Mouse (Mus musculus) forebrain, embryonic 14.5 days (tissue): ENCODE data around the gene Sorcs1. TPM values are rescaled to one million over a fixed set of nuclear protein-coding genes. Genes with fewer than 3 reads are reported as not detected.
A peak's percentile ranks its signal among the peaks of the same experiment; 100 is the strongest.

Experiments used
- ATAC-seq: fragments of 200-750 bp; cut with Nextera tagmentation; 2 replicates; pipeline ENCODE4 v1.8.0; 2017; ENCODE audit warnings: mild to moderate bottlenecking, moderate library complexity
- DNase-seq: peaks from one replicate; pipeline ENCODE4 v3.0.0-alpha.2; 2015; ENCODE audit warnings: low spot score
- H3K27ac ChIP-seq: fragments of 300-500 bp; sonication (generic); 2 replicates; pipeline ENCODE4 v1.5.1; 2014; ENCODE audit warnings: low read depth, mild to moderate bottlenecking, control low read depth, low read length, moderate library complexity
- H3K27me3 ChIP-seq: fragments of 300-500 bp; sonication (generic); replicated peaks from 2 replicates; pipeline ENCODE4 v1.6.1; 2014; ENCODE audit warnings: low read length, control low read depth, mixed read lengths; ENCODE audit not compliant: control insufficient read depth, insufficient read depth
- H3K36me3 ChIP-seq: fragments of 300-500 bp; sonication (generic); 2 replicates; pipeline ENCODE4 v1.6.1; 2014; ENCODE audit warnings: low read length, control low read depth; ENCODE audit not compliant: control insufficient read depth, insufficient read depth
- H3K4me1 ChIP-seq: fragments of 300-500 bp; sonication (generic); 2 replicates; pipeline ENCODE4 v1.6.1; 2014; ENCODE audit warnings: antibody characterized with exemption, low read length, control low read depth; ENCODE audit not compliant: control insufficient read depth, insufficient read depth
- H3K4me2 ChIP-seq: fragments of 300-500 bp; sonication (generic); 2 replicates; pipeline ENCODE4 v1.6.1; 2014; ENCODE audit warnings: mild to moderate bottlenecking, control low read depth, low read length
- H3K4me3 ChIP-seq: fragments of 300-500 bp; sonication (generic); 2 replicates; pipeline ENCODE4 v1.5.1; 2014; ENCODE audit warnings: low read depth, low read length, control low read depth
- H3K9ac ChIP-seq: fragments of 300-500 bp; sonication (generic); 2 replicates; pipeline ENCODE4 v1.6.1; 2014; ENCODE audit warnings: mild to moderate bottlenecking, low read length, control low read depth, moderate library complexity
- H3K9me3 ChIP-seq: fragments of 300-500 bp; sonication (generic); replicated peaks from 2 replicates; pipeline ENCODE4 v1.6.1; 2016; ENCODE audit warnings: low read length, control low read depth, mixed read lengths; ENCODE audit not compliant: control insufficient read depth
- WGBS: fragments of 180-500 bp; shearing (Covaris S2); extraction: QIAGEN DNeasy Blood & Tissue Kit; methylation state at CpG from one replicate; pipeline ENCODE4 v1.1.7; 2014; 5-methylcytosine and 5-hydroxymethylcytosine counted together
- microRNA-seq: library from miRNA; unstranded; fragments of <30 nt; microRNA quantifications from one replicate; pipeline ENCODE4, GENCODE M21; 2016
- polyA plus RNA-seq: library from polyadenylated mRNA; unstranded; fragments of >200 nt; fragmentation: Nextera tagmentation; extraction: Ambion mirVana; gene quantifications from 2 replicates; pipeline ENCODE4 v1.2.1, GENCODE M21; 2014

Gene Sorcs1
- polyA plus RNA-seq, 1 experiment from 2014 or later: 5.7 TPM

GRCm38 (mm10) chr19:50105842-50106585 lies 572.4 kb downstream of the Sorcs1 start:
- WGBS: 56% methylated on average over 4 of the region's 4 CpGs
- H3K27ac ChIP-seq: no peak overlapping the region

More at GRCm38 (mm10) chr19:50105842-50106585, 572.4 kb downstream of the Sorcs1 start:
- DNase-seq (peak; percentile 43), ATAC-seq (peak; percentile 84)
- Histone ChIP-seq H3K9ac (no peak overlapping the region), H3K4me1 (no peaks in the 10 kb centered on the region), H3K27me3 (no peaks in the 10 kb centered on the region), H3K36me3 (no peaks in the 10 kb centered on the region), H3K9me3 (no peaks in the 10 kb centered on the region), H3K4me2 (no peak overlapping the region), H3K4me3 (no peak overlapping the region)

Small RNA genes within 50 kb of the gene (microRNA-seq; reads per million reads assigned to microRNA genes)
- gene Gm27749: not detected
